ENCODE assay signal across 13 mouse cellular contexts in the genomic region with DNA sequence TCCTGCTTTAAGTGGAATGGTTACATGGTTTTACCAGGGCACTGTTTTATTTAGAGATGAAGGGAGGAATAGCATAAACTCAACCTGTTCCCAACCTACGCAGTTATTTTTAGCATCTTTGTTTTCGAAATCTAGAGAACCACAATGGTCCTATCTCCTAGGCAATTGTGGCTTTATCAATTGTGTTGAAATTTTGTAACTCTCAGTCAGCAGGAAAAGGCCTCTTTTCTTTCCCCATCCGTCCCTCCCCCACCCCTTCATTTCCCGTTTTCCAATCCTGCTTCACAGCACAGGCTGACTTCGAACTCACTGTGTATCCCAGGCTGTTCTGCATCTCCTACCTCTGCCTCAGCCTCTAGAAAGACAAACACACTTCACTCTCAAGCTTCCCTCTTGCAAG. TPM values are rescaled to one million over a fixed set of nuclear protein-coding genes. Genes with fewer than 3 reads are reported as not detected.
DNase-seq lines count a peak whose midpoint lies in the region; ATAC-seq and TF ChIP-seq lines count a peak whose summit lies in the region.
"Had no signal": no experiment of that assay in that cellular context is flagged by ENCODE, and none has a peak within 500 bp of the region (broad histone marks: within the 10 kb centered on the region; RNA-seq: fewer than 3 reads in every experiment).

No protein-coding gene starts in this region.

- no peak overlapping the region for H3K4me2 ChIP-seq in midbrain, embryonic 14.5 days (ENCODE audit: low read length)
- H3K4me2 ChIP-seq: embryonic facial prominence, embryonic 12.5 days; midbrain, embryonic 12.5 days; neural tube, embryonic 12.5 days had no signal

- no peak for TF ChIP-seq CTCF in gastrocnemius, adult 2 months (IDR thresholded peaks at IDR 0.05)

- DNase-seq in gastrocnemius, adult 2 months: no peak
- no peak for DNase-seq in gastrocnemius, postnatal 4 days (ENCODE audit: low spot score in 2 of 2)
- no peak for DNase-seq in midbrain, embryonic 14.5 days
- DNase-seq in midbrain, embryonic 10.5 days (ENCODE audit: low spot score): no peak
- DNase-seq in telencephalon, adult 2 months (ENCODE audit: low read depth, low spot score): peak; percentile 17
- no peak for DNase-seq in spleen, postnatal 14 days (ENCODE audit: low spot score in 2 of 2)
- DNase-seq: kidney, adult 2 months; lung, adult 18-20 months; thymus, postnatal 36 days had no signal

- H3K4me3 ChIP-seq in gastrocnemius, adult 2 months: no peak overlapping the region
- no peak overlapping the region for H3K4me3 ChIP-seq in midbrain, embryonic 14.5 days (replicated peaks; ENCODE audit: low read depth, low read length)
- H3K4me3 ChIP-seq in midbrain, embryonic 10.5 days: no peak overlapping the region
- H3K4me3 ChIP-seq: embryonic facial prominence, embryonic 12.5 days; midbrain, embryonic 12.5 days; neural tube, embryonic 12.5 days had no signal

- 78% methylated on average over 5 of the region's 5 CpGs for WGBS in midbrain, embryonic 14.5 days
- 75% methylated on average over 5 of the region's 5 CpGs for WGBS in midbrain, embryonic 10.5 days

- H3K9me3 ChIP-seq in midbrain, embryonic 14.5 days (ENCODE audit: control insufficient read depth, low read length): no peaks in the 10 kb centered on the region
- H3K9me3 ChIP-seq in midbrain, embryonic 10.5 days (replicated peaks): no peaks in the 10 kb centered on the region
- H3K9me3 ChIP-seq: embryonic facial prominence, embryonic 12.5 days; midbrain, embryonic 12.5 days; neural tube, embryonic 12.5 days had no signal

- intact Hi-C loops in gastrocnemius, adult 2 months (cut with DNase I): no loop called here

- H3K9ac ChIP-seq in midbrain, embryonic 14.5 days (replicated peaks; ENCODE audit: low read length): no peak overlapping the region
- H3K9ac ChIP-seq: embryonic facial prominence, embryonic 12.5 days; midbrain, embryonic 12.5 days; neural tube, embryonic 12.5 days had no signal

- H3K27me3 ChIP-seq in midbrain, embryonic 14.5 days (ENCODE audit: control insufficient read depth, insufficient read depth, low read length): no peaks in the 10 kb centered on the region
- H3K27me3 ChIP-seq in midbrain, embryonic 10.5 days (ENCODE audit: low read depth, poor library complexity, severe bottlenecking): no peaks in the 10 kb centered on the region
- H3K27me3 ChIP-seq: embryonic facial prominence, embryonic 12.5 days; midbrain, embryonic 12.5 days; neural tube, embryonic 12.5 days had no signal

- 0 out of 2 replicates have a peak overlapping the region, but pooled peaks have one; percentile 43 for H3K27ac ChIP-seq in gastrocnemius, adult 2 months
- 0 out of 2 replicates have a peak overlapping the region, but pooled peaks have one; percentile 15 for H3K27ac ChIP-seq in midbrain, embryonic 14.5 days (replicated peaks; ENCODE audit: low read depth, low read length)
- H3K27ac ChIP-seq in midbrain, embryonic 10.5 days (replicated peaks): no peak overlapping the region
- H3K27ac ChIP-seq: embryonic facial prominence, embryonic 12.5 days; neural tube, embryonic 12.5 days had no signal

- 0 out of 2 replicates have a peak, but pooled peaks cover 5% of the 10 kb centered on the region for H3K4me1 ChIP-seq in midbrain, embryonic 14.5 days (ENCODE audit: control insufficient read depth, insufficient read depth, low read length)
- H3K4me1 ChIP-seq in midbrain, embryonic 10.5 days: peaks cover 26% of the 10 kb centered on the region

- no peaks in the 10 kb centered on the region for H3K36me3 ChIP-seq in midbrain, embryonic 14.5 days (ENCODE audit: control insufficient read depth, insufficient read depth, low read length)
- H3K36me3 ChIP-seq in midbrain, embryonic 10.5 days: no peaks in the 10 kb centered on the region
- H3K36me3 ChIP-seq: embryonic facial prominence, embryonic 12.5 days; midbrain, embryonic 12.5 days; neural tube, embryonic 12.5 days had no signal

- no peak for ATAC-seq in midbrain, embryonic 14.5 days (ENCODE audit: low FRiP score, low TSS enrichment)
- peak; percentile 68 for ATAC-seq in granulocyte monocyte progenitor cell, adult 5-6 weeks (replicated peaks; ENCODE audit: poor library complexity, severe bottlenecking)

RNA-seq across cellular contexts. Expression of gene Mfge8, which starts 45.1 kb away (rescaled TPM):
- 10 to 100 TPM; 39.1 to 53.6 TPM for total RNA-seq in gastrocnemius, adult 2 months (2021)
- total RNA-seq in gastrocnemius, postnatal 4 days (2021): 100 to 1,000 TPM; 103 TPM
- 93.5 and 112 TPM in 2 replicates for polyA plus RNA-seq in midbrain, embryonic 14.5 days (2014; fragmentation: Nextera tagmentation; extraction: Ambion mirVana)
- 94.9 and 98.1 TPM in 2 replicates for polyA plus RNA-seq in midbrain, embryonic 10.5 days (2016; fragmentation: Nextera tagmentation; extraction: Ambion mirVana)
- total RNA-seq in granulocyte monocyte progenitor cell, adult 5-6 weeks (2014; fragmentation: Nextera tagmentation): 10.8 and 19.2 TPM in 2 replicates
- 10.5 and 12.3 TPM in 2 replicates for total RNA-seq in granulocyte monocyte progenitor cell, adult 5-6 weeks (2017)
